Mouse (Mus musculus): ENCODE data around the gene Csrp2. TPM values are rescaled to one million over a fixed set of nuclear protein-coding genes. Genes with fewer than 3 reads are reported as not detected.

Gene Csrp2
- polyA plus RNA-seq, 1 experiment: 0.19 TPM

- peaks cover 4% of the 10 kb centered on the region; the same call in 1 of the 2 replicates for H3K9me3 ChIP-seq (ENCODE audit: control insufficient read depth, low read length)
- H3K36me3 ChIP-seq (ENCODE audit: control insufficient read depth): no peaks in the 10 kb centered on the region
- no peak overlapping the region for H3K4me3 ChIP-seq (replicated peaks)
- no peak for TF ChIP-seq GATA1 (IDR thresholded peaks at IDR 0.05; ENCODE audit: low read length)
- TF ChIP-seq TAL1 (IDR thresholded peaks at IDR 0.05; ENCODE audit: low read length): no peak
- no peaks in the 10 kb centered on the region for H3K27me3 ChIP-seq (ENCODE audit: control insufficient read depth)
- no peaks in the 10 kb centered on the region for H3K4me1 ChIP-seq (ENCODE audit: control insufficient read depth)
These were observed 19.7 kb upstream of the Csrp2 start for GRCm38 (mm10) chr10:110899744-110900501.

GRCm38 (mm10) chr10:110903862-110904261 is 15.7 kb upstream of the Csrp2 start:
- Histone ChIP-seq H3K4me1 (ENCODE audit: control insufficient read depth) (no peaks in the 10 kb centered on the region), H3K4me3 (replicated peaks) (no peak overlapping the region), H3K36me3 (ENCODE audit: control insufficient read depth) (no peaks in the 10 kb centered on the region), H3K9me3 (ENCODE audit: control insufficient read depth, low read length) (no peaks in the 10 kb centered on the region), H3K27me3 (ENCODE audit: control insufficient read depth) (no peaks in the 10 kb centered on the region)
- TF ChIP-seq TAL1 (IDR thresholded peaks at IDR 0.05; ENCODE audit: low read length) (no peak), GATA1 (IDR thresholded peaks at IDR 0.05; ENCODE audit: low read length) (no peak)

GRCm38 (mm10) chr10:110916666-110917344 is 2.8 kb upstream of the Csrp2 start:
- Histone ChIP-seq H3K4me3 (replicated peaks) (no peak overlapping the region), H3K36me3 (ENCODE audit: control insufficient read depth) (no peaks in the 10 kb centered on the region), H3K9me3 (ENCODE audit: control insufficient read depth, low read length) (peaks cover 7% of the 10 kb centered on the region; the same call in 1 of the 2 replicates), H3K27me3 (ENCODE audit: control insufficient read depth) (peaks cover 39% of the 10 kb centered on the region), H3K4me1 (ENCODE audit: control insufficient read depth) (peaks cover 17% of the 10 kb centered on the region)
- TF ChIP-seq GATA1 (IDR thresholded peaks at IDR 0.05; ENCODE audit: low read length) (no peak), TAL1 (IDR thresholded peaks at IDR 0.05; ENCODE audit: low read length) (no peak)

- Histone ChIP-seq H3K4me1 (ENCODE audit: control insufficient read depth) (peaks cover 17% of the 10 kb centered on the region), H3K36me3 (ENCODE audit: control insufficient read depth) (no peaks in the 10 kb centered on the region), H3K9me3 (ENCODE audit: control insufficient read depth, low read length) (peaks cover 7% of the 10 kb centered on the region; the same call in 1 of the 2 replicates), H3K27me3 (ENCODE audit: control insufficient read depth) (peaks cover 43% of the 10 kb centered on the region), H3K4me3 (replicated peaks) (no peak overlapping the region)
- TF ChIP-seq TAL1 (IDR thresholded peaks at IDR 0.05; ENCODE audit: low read length) (no peak), GATA1 (IDR thresholded peaks at IDR 0.05; ENCODE audit: low read length) (no peak)
These were observed 2.1 kb upstream of the Csrp2 start for GRCm38 (mm10) chr10:110917521-110917920.

- Histone ChIP-seq H3K4me1 (ENCODE audit: control insufficient read depth) (peaks cover 17% of the 10 kb centered on the region), H3K27me3 (ENCODE audit: control insufficient read depth) (peaks cover 43% of the 10 kb centered on the region), H3K4me3 (replicated peaks) (no peak overlapping the region), H3K36me3 (ENCODE audit: control insufficient read depth) (no peaks in the 10 kb centered on the region), H3K9me3 (ENCODE audit: control insufficient read depth, low read length) (peaks cover 7% of the 10 kb centered on the region; the same call in 1 of the 2 replicates)
- TF ChIP-seq GATA1 (IDR thresholded peaks at IDR 0.05; ENCODE audit: low read length) (no peak), TAL1 (IDR thresholded peaks at IDR 0.05; ENCODE audit: low read length) (no peak)
These were observed 886 bp upstream of the Csrp2 start for GRCm38 (mm10) chr10:110918414-110919391.

- no peak for TF ChIP-seq GATA1 (IDR thresholded peaks at IDR 0.05; ENCODE audit: low read length)
- no peak for TF ChIP-seq TAL1 (IDR thresholded peaks at IDR 0.05; ENCODE audit: low read length)
- Histone ChIP-seq H3K27me3 (ENCODE audit: control insufficient read depth) (peaks cover 43% of the 10 kb centered on the region), H3K4me1 (ENCODE audit: control insufficient read depth) (peaks cover 17% of the 10 kb centered on the region), H3K9me3 (ENCODE audit: control insufficient read depth, low read length) (peaks cover 7% of the 10 kb centered on the region; the same call in 1 of the 2 replicates), H3K4me3 (replicated peaks) (peak overlapping the region; percentile 61), H3K36me3 (ENCODE audit: control insufficient read depth) (no peaks in the 10 kb centered on the region)
These were observed 870 bp downstream of the Csrp2 start for GRCm38 (mm10) chr10:110920368-110920950.

GRCm38 (mm10) chr10:110921890-110922289 is 2.3 kb downstream of the Csrp2 start:
- Histone ChIP-seq H3K4me3 (replicated peaks) (no peak overlapping the region), H3K4me1 (ENCODE audit: control insufficient read depth) (peaks cover 17% of the 10 kb centered on the region), H3K9me3 (ENCODE audit: control insufficient read depth, low read length) (peaks cover 7% of the 10 kb centered on the region; the same call in 1 of the 2 replicates), H3K36me3 (ENCODE audit: control insufficient read depth) (no peaks in the 10 kb centered on the region), H3K27me3 (ENCODE audit: control insufficient read depth) (peaks cover 43% of the 10 kb centered on the region)
- TF ChIP-seq GATA1 (IDR thresholded peaks at IDR 0.05; ENCODE audit: low read length): no peak
- TF ChIP-seq TAL1 (IDR thresholded peaks at IDR 0.05; ENCODE audit: low read length): no peak

- H3K36me3 ChIP-seq (ENCODE audit: control insufficient read depth): no peaks in the 10 kb centered on the region
- peaks cover 5% of the 10 kb centered on the region; the same call in 1 of the 2 replicates for H3K9me3 ChIP-seq (ENCODE audit: control insufficient read depth, low read length)
- TF ChIP-seq TAL1 (IDR thresholded peaks at IDR 0.05; ENCODE audit: low read length): no peak
- peaks cover 17% of the 10 kb centered on the region for H3K4me1 ChIP-seq (ENCODE audit: control insufficient read depth)
- peaks cover 41% of the 10 kb centered on the region for H3K27me3 ChIP-seq (ENCODE audit: control insufficient read depth)
- no peak overlapping the region for H3K4me3 ChIP-seq (replicated peaks)
These were observed 3.0 kb downstream of the Csrp2 start for GRCm38 (mm10) chr10:110922612-110923011.

Data from erythroblast, embryonic 14.5 days (primary cell).